Mouse (Mus musculus): ENCODE data around the gene Ppcs. TPM values are rescaled to one million over a fixed set of nuclear protein-coding genes. Genes with fewer than 3 reads are reported as not detected.

Gene Ppcs
- 48.4 TPM for polyA plus RNA-seq (2017; shearing (Covaris generic))

DNA sequence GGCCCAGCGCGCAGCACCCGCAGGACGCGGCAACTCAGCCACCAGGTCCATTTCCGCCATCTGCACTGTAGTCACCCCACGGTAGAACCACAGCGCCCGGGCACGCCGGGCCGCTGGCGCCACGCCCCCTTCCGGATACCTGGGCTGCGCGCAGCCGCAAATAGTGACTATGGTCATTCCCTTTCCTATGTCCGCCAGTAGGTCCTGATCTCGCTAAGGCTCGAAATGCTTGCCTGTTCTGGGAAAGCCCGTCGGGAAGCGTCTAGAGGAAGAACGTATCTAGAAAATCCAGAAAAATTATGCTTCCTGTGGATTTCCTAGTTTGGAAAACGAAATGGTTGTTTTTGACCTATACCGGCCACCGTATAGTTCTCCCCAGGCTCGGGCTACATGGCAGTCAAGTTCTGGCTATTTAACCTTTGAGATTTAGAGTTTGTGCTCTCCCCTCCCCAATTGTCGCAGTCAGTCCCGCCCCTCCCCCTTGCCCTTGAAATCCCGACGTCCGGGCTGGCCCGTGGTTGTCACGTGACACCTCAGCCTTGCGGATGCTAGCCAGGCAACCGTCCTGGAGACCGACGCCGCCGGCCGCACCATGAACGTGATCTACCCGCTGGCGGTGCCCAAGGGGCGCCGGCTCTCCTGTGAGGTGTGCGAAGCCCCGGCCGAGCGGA, at the start of gene Ppcs, which contains the start of gene Zmynd12:
Gene Ppcs (minus strand): TSS at position 127 of the 671 bp plus-strand sequence.
Gene Zmynd12 (plus strand): TSS at position 521 of the 671 bp plus-strand sequence.

DNA sequence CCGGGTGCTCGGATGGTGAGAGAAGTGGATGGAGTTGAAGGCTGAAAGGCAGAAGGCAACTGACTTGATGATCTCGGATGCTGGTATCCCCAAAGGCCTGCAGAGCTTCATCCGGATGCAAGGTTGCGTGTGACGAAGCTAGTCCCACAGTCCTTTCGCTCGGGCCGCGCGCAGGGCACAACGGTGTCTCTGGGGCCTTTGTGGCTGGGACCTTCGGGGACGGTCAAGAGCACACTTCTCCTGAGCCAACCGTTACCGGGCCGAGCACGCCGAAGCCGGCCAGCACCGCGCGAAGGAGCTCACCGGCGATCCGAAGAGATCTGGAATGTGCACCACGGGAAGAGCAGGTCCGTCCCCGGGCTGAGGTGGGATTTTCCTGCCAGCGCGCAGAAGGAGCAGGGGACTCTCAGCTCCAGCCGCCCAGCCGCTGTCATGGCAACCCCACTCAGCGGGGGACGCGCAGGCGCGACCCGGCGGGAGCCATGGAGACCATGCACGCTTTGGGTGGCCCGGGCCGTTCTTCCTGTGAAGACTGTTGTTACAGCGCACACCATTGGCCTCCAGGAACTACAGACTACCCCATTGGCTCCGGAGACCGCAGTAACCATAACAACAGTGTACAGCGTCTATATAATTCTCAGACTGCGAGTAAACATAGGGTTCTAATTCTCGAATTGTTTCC, 7.0 kb downstream of the Ppcs start, which contains the start of gene Ccdc30:
Gene Ccdc30 (minus strand): TSS at position 450 of the 682 bp plus-strand sequence.

Other genes starting within 250 kb of the Ppcs start
- gene Zfp691, start 248.2 kb downstream of the Ppcs start, polyA plus RNA-seq (2017; shearing (Covaris generic)), result 3.6 TPM
- gene Ermap, start 232.4 kb downstream of the Ppcs start, polyA plus RNA-seq (2017; shearing (Covaris generic)), result 0.68 TPM
- 71.6 TPM for gene Svbp, start 227.1 kb downstream of the Ppcs start, polyA plus RNA-seq (2017; shearing (Covaris generic))
- gene Tmem269, start 204.2 kb downstream of the Ppcs start, polyA plus RNA-seq (2017; shearing (Covaris generic)), result 0.35 TPM
- gene AU022252, start 189.7 kb downstream of the Ppcs start, polyA plus RNA-seq (2017; shearing (Covaris generic)), result 22.8 TPM
- gene P3h1, start 189.5 kb downstream of the Ppcs start, polyA plus RNA-seq (2017; shearing (Covaris generic)), result 1.9 TPM
- not detected for gene Cldn19, start 167.0 kb downstream of the Ppcs start, polyA plus RNA-seq (2017; shearing (Covaris generic))
- 57.1 TPM for gene Ybx1, start 127.8 kb downstream of the Ppcs start, polyA plus RNA-seq (2017; shearing (Covaris generic))
- 49.7 TPM for gene Ppih, start 101.9 kb downstream of the Ppcs start, polyA plus RNA-seq (2017; shearing (Covaris generic))
- 15.1 TPM for gene Ccdc30, start 6.9 kb downstream of the Ppcs start, polyA plus RNA-seq (2017; shearing (Covaris generic))
- gene Zmynd12, start 394 bp upstream of the Ppcs start, polyA plus RNA-seq (2017; shearing (Covaris generic)), result 0.62 TPM
- gene Rimkla, start 70.2 kb upstream of the Ppcs start, polyA plus RNA-seq (2017; shearing (Covaris generic)), result 0.15 TPM
- gene Foxj3, start 114.6 kb upstream of the Ppcs start, polyA plus RNA-seq (2017; shearing (Covaris generic)), result 11.4 TPM
- 1.4 TPM for gene Frg2f1, start 117.1 kb upstream of the Ppcs start, polyA plus RNA-seq (2017; shearing (Covaris generic))
- gene Guca2a, start 215.3 kb upstream of the Ppcs start, polyA plus RNA-seq (2017; shearing (Covaris generic)), result not detected
- not detected for gene Guca2b, start 236.5 kb upstream of the Ppcs start, polyA plus RNA-seq (2017; shearing (Covaris generic))

All from CD4-positive, CD25-positive, alpha-beta regulatory T cell, adult 9 weeks (primary cell).